Mouse (Mus musculus) liver, postnatal 0 days (tissue): ENCODE measurements around the gene Tceal3.
"Not testable (repeated sequence)": the region's sequence is repeated elsewhere in the genome, so short reads cannot be mapped to it uniquely, and the experiment has no call there.

ENCODE experiments used
- CTCF ChIP-seq: sonication (generic); IDR thresholded peaks from 2 replicates; pipeline ENCODE4 v1.5.1; 2016; ENCODE audit warnings: antibody characterized with exemption, low read depth
- EP300 ChIP-seq: IDR thresholded peaks from 2 replicates; pipeline ENCODE4 v1.6.1; 2016; ENCODE audit warnings: antibody characterized with exemption, low read depth, mild to moderate bottlenecking

- not testable (repeated sequence) for TF ChIP-seq CTCF, EP300
Observed at GRCm38 (mm10) chrX:136645857-136646256, 55.2 kb downstream of the Tceal3 start.
